11 mouse cellular contexts compared by ENCODE assay signal in genomic region chr11:97603891-97604290, GRCm38 (mm10). TPM values are rescaled to one million over a fixed set of nuclear protein-coding genes. Genes with fewer than 3 reads are reported as not detected.
DNase-seq lines count a peak whose midpoint lies in the region; ATAC-seq lines count a peak whose summit lies in the region.
"Had no signal": no experiment of that assay in that cellular context is flagged by ENCODE, and none has a peak within 500 bp of the region (broad histone marks: within the 10 kb centered on the region; RNA-seq: fewer than 3 reads in every experiment).

No protein-coding gene starts in this region.

- no peaks in the 10 kb centered on the region for H3K36me3 ChIP-seq in lung, embryonic 16.5 days (ENCODE audit: control insufficient read depth, insufficient read depth, low read length)
- H3K36me3 ChIP-seq: embryonic facial prominence, embryonic 12.5 days; midbrain, embryonic 12.5 days had no signal

- peak; percentile 37 for DNase-seq in gastrocnemius, postnatal 10 days
- no peak for DNase-seq in gastrocnemius, adult 8-10 months (ENCODE audit: low spot score in 2 of 2)
- peak; percentile 86 for DNase-seq in 416B (ENCODE audit: low read depth)
- DNase-seq in adrenal gland, postnatal 10 days = peak; percentile 76
- DNase-seq in layer of hippocampus, postnatal 14 days (ENCODE audit: low spot score in 2 of 2) = no peak
- no peak for DNase-seq in urinary bladder, postnatal 10 days (ENCODE audit: low spot score)
- no peak for DNase-seq in spleen, postnatal 14 days (ENCODE audit: low spot score in 2 of 2)
- DNase-seq: cerebellum, adult 18-20 months had no signal

- H3K27me3 ChIP-seq in lung, embryonic 16.5 days (ENCODE audit: control insufficient read depth, insufficient read depth, low read depth, low read length) = no peaks in the 10 kb centered on the region
- H3K27me3 ChIP-seq: embryonic facial prominence, embryonic 12.5 days had no signal

- WGBS in lung, embryonic 16.5 days = 35% methylated on average over 10 of the region's 10 CpGs

- no peak overlapping the region for H3K9ac ChIP-seq in lung, embryonic 16.5 days (ENCODE audit: low read length)
- H3K9ac ChIP-seq: embryonic facial prominence, embryonic 12.5 days; midbrain, embryonic 12.5 days had no signal

- H3K4me3 ChIP-seq in lung, embryonic 16.5 days (ENCODE audit: low read length) = no peak overlapping the region
- H3K4me3 ChIP-seq: embryonic facial prominence, embryonic 12.5 days; midbrain, embryonic 12.5 days had no signal

- ATAC-seq in lung, embryonic 16.5 days (ENCODE audit: low read depth) = peak; percentile 60; the same call in 1 of the 2 replicates

- peak overlapping the region; percentile 7; the same call in 1 of the 2 replicates for H3K27ac ChIP-seq in lung, embryonic 16.5 days (ENCODE audit: low read length)
- H3K27ac ChIP-seq: embryonic facial prominence, embryonic 12.5 days; midbrain, embryonic 12.5 days had no signal

- peaks cover 4% of the 10 kb centered on the region for H3K4me1 ChIP-seq in lung, embryonic 16.5 days (replicated peaks; ENCODE audit: control insufficient read depth, insufficient read depth, low read length)
- H3K4me1 ChIP-seq: embryonic facial prominence, embryonic 12.5 days had no signal

- H3K9me3 ChIP-seq in lung, embryonic 16.5 days (ENCODE audit: control insufficient read depth, low read length) = no peaks in the 10 kb centered on the region
- H3K9me3 ChIP-seq: embryonic facial prominence, embryonic 12.5 days had no signal

- peak overlapping the region; percentile 30 for H3K4me2 ChIP-seq in lung, embryonic 16.5 days (ENCODE audit: low read depth, low read length)
- H3K4me2 ChIP-seq: embryonic facial prominence, embryonic 12.5 days; midbrain, embryonic 12.5 days had no signal

RNA-seq across cellular contexts. Expression of gene Epop, which starts 25.6 kb away (rescaled TPM):
- total RNA-seq in gastrocnemius, postnatal 10 days (2021) = under 1 TPM; 0.59 to 0.68 TPM
- total RNA-seq in gastrocnemius, adult 8-10 months (2022) = under 1 TPM; 0.39 to 0.92 (median 0.75) TPM
- total RNA-seq in adrenal gland, postnatal 10 days (2021) = 1 to 10 TPM; 3.5 to 5.1 TPM
- polyA plus RNA-seq in lung, embryonic 16.5 days (2015; fragmentation: Nextera tagmentation; extraction: Ambion mirVana) = 1.1 and 2.1 TPM in 2 replicates
- total RNA-seq in layer of hippocampus, postnatal 14 days (2021) = 10 to 100 TPM; 12.1 to 13.5 TPM

RNA-seq across cellular contexts. Expression of gene Srcin1, which starts 27.9 kb away (rescaled TPM):
- 1 to 10 TPM; 1.1 to 1.4 TPM for total RNA-seq in gastrocnemius, postnatal 10 days (2021)
- 1 to 10 TPM; 1.1 to 2.5 (median 1.6) TPM for total RNA-seq in gastrocnemius, adult 8-10 months (2022)
- 10 to 100 TPM in 1 of 2 experiments, 1 to 10 TPM in 1; 7.1 to 10.1 TPM for total RNA-seq in adrenal gland, postnatal 10 days (2021)
- polyA plus RNA-seq in lung, embryonic 16.5 days (2015; fragmentation: Nextera tagmentation; extraction: Ambion mirVana) = 0.70 and 0.83 TPM in 2 replicates
- 100 to 1,000 TPM; 309 to 331 TPM for total RNA-seq in layer of hippocampus, postnatal 14 days (2021)

RNA-seq across cellular contexts. Expression of gene Mllt6, which starts 59.3 kb away (rescaled TPM):
- total RNA-seq in gastrocnemius, postnatal 10 days (2021) = 10 to 100 TPM; 32.2 to 32.4 TPM
- 10 to 100 TPM; 45.5 to 63.7 (median 51.7) TPM for total RNA-seq in gastrocnemius, adult 8-10 months (2022)
- 10 to 100 TPM; 36.1 to 48.2 TPM for total RNA-seq in adrenal gland, postnatal 10 days (2021)
- 3.4 and 4.0 TPM in 2 replicates for polyA plus RNA-seq in lung, embryonic 16.5 days (2015; fragmentation: Nextera tagmentation; extraction: Ambion mirVana)
- total RNA-seq in layer of hippocampus, postnatal 14 days (2021) = 10 to 100 TPM; 72.8 to 83.8 TPM

Comparison
In these comparisons a context has a peak if more than half of its experiments do, and no peak if none do; other contexts are left out.
1. DNase-seq: peak in gastrocnemius, postnatal 10 days (single experiment), 416B (single experiment) and adrenal gland, postnatal 10 days (single experiment); none in gastrocnemius, adult 8-10 months (0 of 2), layer of hippocampus, postnatal 14 days (0 of 2), urinary bladder, postnatal 10 days (single experiment) and spleen, postnatal 14 days (0 of 2).
2. RNA of gene Srcin1, which starts 27.9 kb away (total RNA-seq): 309 to 331 TPM in layer of hippocampus, postnatal 14 days; 7.1 to 10.1 TPM in adrenal gland, postnatal 10 days, 1.1 to 2.5 TPM in gastrocnemius, adult 8-10 months and 1.1 to 1.4 TPM in gastrocnemius, postnatal 10 days; every median in the first group is over 10 times any median in the second.